Mouse (Mus musculus): ENCODE measurements at regions not wholly inside any gene's neighbourhood (a gene's known extent, or its start where the extent isn't known, plus 50 kb on each side); places are given as distances from the start of the nearest gene placed in this dataset.

- no peak for TF ChIP-seq POLR2A (IDR thresholded peaks at IDR 0.05; ENCODE audit: low read depth, low read length)
- TF ChIP-seq CTCF (conservative IDR thresholded peaks at IDR 0.05; ENCODE audit: insufficient read depth, insufficient read length, low read depth, low read length): no peak
Measured at GRCm38 (mm10) chr7:70699391-70699790, 332.9 kb upstream of the Nr2f2 start.

Data from kidney, adult 2 months (tissue).